Mouse (Mus musculus) lung, postnatal 14 days (tissue): ENCODE data around the gene Pias4.
A peak's percentile ranks its signal among the peaks of the same experiment; 100 is the strongest.

Experiments
- DNase-seq: peaks from one replicate; pipeline ENCODE4 v3.0.0; 2021

Pias4 gene

GRCm38 (mm10) chr10:81137252-81138130 lies 30.2 kb downstream of the Pias4 start:
- peak; percentile 100 for DNase-seq

- peak; percentile 72 for DNase-seq
Measured at GRCm38 (mm10) chr10:81136706-81137231, 31.0 kb downstream of the Pias4 start.

GRCm38 (mm10) chr10:81135831-81136705 lies 31.7 kb downstream of the Pias4 start:
- DNase-seq: peak; percentile 81

- peak; percentile 53 for DNase-seq
Measured at GRCm38 (mm10) chr10:81134966-81135681, 32.6 kb downstream of the Pias4 start, which contains the start of gene Zbtb7a. TSS of gene Zbtb7a (plus strand) at chr10:81135220.

- DNase-seq: peak; percentile 76
Measured at GRCm38 (mm10) chr10:81134181-81134587, 33.5 kb downstream of the Pias4 start.

- DNase-seq: no peak
Measured at GRCm38 (mm10) chr10:81123500-81123899, 44.2 kb downstream of the Pias4 start.

- DNase-seq: no peak
Measured at GRCm38 (mm10) chr10:81122889-81123288, 44.8 kb downstream of the Pias4 start.

- no peak for DNase-seq
Measured at GRCm38 (mm10) chr10:81120650-81121049, 47.1 kb downstream of the Pias4 start.

GRCm38 (mm10) chr10:81119625-81120024 lies 48.1 kb downstream of the Pias4 start:
- no peak for DNase-seq

- no peak for DNase-seq
Measured at GRCm38 (mm10) chr10:81112946-81113345, 54.8 kb downstream of the Pias4 start.

GRCm38 (mm10) chr10:81106113-81106721 lies 61.5 kb downstream of the Pias4 start:
- peak; percentile 90 for DNase-seq

- peak; percentile 98 for DNase-seq
Measured at GRCm38 (mm10) chr10:81105565-81106112, 62.1 kb downstream of the Pias4 start, which contains the start of gene Map2k2. TSS of gene Map2k2 (plus strand) at chr10:81105915.
